Mouse (Mus musculus) heart, embryonic 10.5 days (tissue): ENCODE results near the gene Htt. TPM values are rescaled to one million over a fixed set of nuclear protein-coding genes. Genes with fewer than 3 reads are reported as not detected.

ENCODE experiments used
- DNase-seq: peaks from one replicate; pipeline ENCODE4 v3.0.0-alpha.2; 2017; ENCODE audit warnings: low spot score
- H3K27ac ChIP-seq: fragments of 300-500 bp; sonication (generic); 2 replicates; pipeline ENCODE4 v1.5.1; 2016; ENCODE audit warnings: mild to moderate bottlenecking
- H3K27me3 ChIP-seq: fragments of 300-500 bp; sonication (generic); 2 replicates; pipeline ENCODE4 v1.6.1; 2016; ENCODE audit warnings: mild to moderate bottlenecking; ENCODE audit not compliant: poor library complexity, insufficient read depth, severe bottlenecking
- H3K36me3 ChIP-seq: fragments of 300-500 bp; sonication (generic); 2 replicates; pipeline ENCODE4 v1.6.1; 2016; ENCODE audit warnings: mild to moderate bottlenecking, moderate library complexity
- H3K4me1 ChIP-seq: fragments of 300-500 bp; sonication (generic); 2 replicates; pipeline ENCODE4 v1.6.1; 2016; ENCODE audit warnings: mild to moderate bottlenecking
- H3K4me3 ChIP-seq: fragments of 300-500 bp; sonication (generic); 2 replicates; pipeline ENCODE4 v1.5.1; 2016; ENCODE audit warnings: mild to moderate bottlenecking, moderate library complexity
- H3K9me3 ChIP-seq: fragments of 300-500 bp; sonication (generic); 2 replicates; pipeline ENCODE4 v1.6.1; 2016; ENCODE audit warnings: mild to moderate bottlenecking, moderate library complexity
- WGBS: fragments of 180-500 bp; shearing (Covaris S2); methylation state at CpG from one replicate; pipeline ENCODE4 v1.1.7; 2016; 5-methylcytosine and 5-hydroxymethylcytosine counted together
- microRNA counts: library from miRNA; unstranded; fragments of <30 nt; microRNA quantifications from one replicate; lab custom pipeline; 2017
- microRNA-seq: library from miRNA; unstranded; fragments of <30 nt; microRNA quantifications from one replicate; pipeline ENCODE4, GENCODE M21; 2017
- polyA plus RNA-seq: library from polyadenylated mRNA; unstranded; fragments of >200 nt; fragmentation: Nextera tagmentation; extraction: Ambion mirVana; gene quantifications from 2 replicates; pipeline ENCODE4 v1.2.1, GENCODE M21; 2016

Htt gene
- polyA plus RNA-seq, 1 experiment from 2014 or later: 14.6 TPM

GRCm38 (mm10) chr5:34950486-34951160 is 189.1 kb downstream of the Htt start:
- Histone ChIP-seq H3K36me3 (peaks cover 12% of the 10 kb centered on the region), H3K9me3 (no peaks in the 10 kb centered on the region), H3K4me3 (peak overlapping the region; percentile 90), H3K27me3 (no peaks in the 10 kb centered on the region), H3K27ac (peak overlapping the region; percentile 96), H3K4me1 (peaks cover 54% of the 10 kb centered on the region)
- WGBS: 81% methylated on average over 6 of the region's 6 CpGs
- no peak for DNase-seq

GRCm38 (mm10) chr5:34951161-34951834 is 189.8 kb downstream of the Htt start:
- Histone ChIP-seq H3K36me3 (peaks cover 12% of the 10 kb centered on the region), H3K4me1 (peaks cover 60% of the 10 kb centered on the region), H3K9me3 (no peaks in the 10 kb centered on the region), H3K27me3 (no peaks in the 10 kb centered on the region), H3K4me3 (peak overlapping the region; percentile 90; the same call in 1 of the 2 replicates), H3K27ac (peak overlapping the region; percentile 96; the same call in 1 of the 2 replicates)
- 86% methylated on average over 8 of the region's 8 CpGs for WGBS
- no peak for DNase-seq

DNA sequence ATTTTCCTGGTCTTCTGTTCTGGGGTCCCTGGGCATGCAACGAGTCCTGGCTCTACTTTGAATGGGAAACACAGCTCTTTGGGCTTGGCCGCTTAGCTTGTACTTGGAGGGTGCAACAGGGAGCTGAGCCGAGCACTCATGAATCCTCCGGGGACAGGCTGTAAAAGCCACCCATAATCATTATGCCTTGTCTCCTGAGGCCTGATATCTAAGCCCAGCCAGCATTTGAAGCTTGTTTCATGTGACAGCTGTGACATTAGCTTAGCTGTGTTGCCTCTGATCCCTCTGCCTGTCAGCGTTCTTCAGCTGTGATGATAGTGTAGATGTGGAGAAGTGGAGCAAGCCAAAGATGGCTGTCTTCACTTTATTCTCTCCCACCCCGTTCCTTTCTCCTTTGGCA is 193.0 kb downstream of the Htt start:
- 42% methylated on average over 6 of the region's 6 CpGs for WGBS
- no peaks in the 10 kb centered on the region for H3K27me3 ChIP-seq
- DNase-seq: no peak
- no peaks in the 10 kb centered on the region for H3K9me3 ChIP-seq
- H3K4me1 ChIP-seq: peaks cover 73% of the 10 kb centered on the region
- H3K4me3 ChIP-seq: no peak overlapping the region
- peak overlapping the region; percentile 77 for H3K27ac ChIP-seq
- H3K36me3 ChIP-seq: peaks cover 12% of the 10 kb centered on the region

- H3K36me3 ChIP-seq: peaks cover 12% of the 10 kb centered on the region
- H3K27me3 ChIP-seq: no peaks in the 10 kb centered on the region
- no peak for DNase-seq
- H3K27ac ChIP-seq: peak overlapping the region; percentile 77
- H3K4me3 ChIP-seq: no peak overlapping the region; the same call in 1 of the 2 replicates
- H3K9me3 ChIP-seq: no peaks in the 10 kb centered on the region
- peaks cover 79% of the 10 kb centered on the region for H3K4me1 ChIP-seq
- 23% methylated on average over 5 of the region's 5 CpGs for WGBS
Observed at GRCm38 (mm10) chr5:34955630-34956029, 194.1 kb downstream of the Htt start.

DNA sequence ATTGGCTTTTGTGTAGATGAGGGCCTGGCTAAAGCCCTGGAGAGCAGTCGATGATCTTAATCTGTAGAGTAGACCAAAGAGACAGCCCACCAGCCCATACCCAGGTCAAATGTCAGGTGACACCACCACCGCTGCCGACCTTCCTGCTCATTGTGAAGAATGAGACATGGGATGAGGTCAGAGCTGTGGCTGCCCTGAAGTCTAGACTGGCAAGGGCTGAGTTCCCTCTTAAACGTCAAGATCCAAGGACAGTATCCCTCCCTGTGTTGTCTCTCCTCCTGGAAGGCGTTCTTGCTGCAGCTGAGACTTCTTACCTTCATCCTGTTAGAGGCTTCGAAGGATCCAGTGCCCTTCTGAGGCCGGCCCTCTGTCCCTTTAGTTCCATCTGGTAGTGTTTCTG is 194.6 kb downstream of the Htt start:
- Histone ChIP-seq H3K27me3 (no peaks in the 10 kb centered on the region), H3K9me3 (no peaks in the 10 kb centered on the region), H3K4me1 (peaks cover 79% of the 10 kb centered on the region), H3K27ac (peak overlapping the region; percentile 77), H3K4me3 (no peak overlapping the region), H3K36me3 (peaks cover 12% of the 10 kb centered on the region)
- WGBS: 63% methylated on average over 7 of the region's 7 CpGs
- DNase-seq: no peak

DNA sequence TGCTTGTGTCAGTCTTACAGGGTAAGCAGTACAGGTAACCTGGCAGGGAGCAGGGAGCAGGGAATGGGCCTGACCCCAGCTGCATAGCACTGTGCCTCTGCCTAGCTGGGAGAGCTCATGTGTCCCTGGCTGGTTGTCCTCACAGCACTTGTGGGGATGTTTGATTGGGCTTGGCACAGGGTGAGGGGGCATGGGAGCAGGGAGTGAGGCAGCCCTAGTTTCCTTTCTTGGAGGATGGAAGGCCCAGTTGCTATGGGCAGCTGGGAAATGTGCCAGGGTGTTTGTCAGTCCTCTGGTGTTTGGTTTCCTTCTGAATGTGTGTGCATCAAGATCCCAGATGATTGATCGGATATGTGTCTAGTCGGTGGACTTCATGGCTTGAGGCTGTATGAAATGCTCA is 195.5 kb downstream of the Htt start:
- peak overlapping the region; percentile 77; the same call in 1 of the 2 replicates for H3K27ac ChIP-seq
- 84% methylated on average over 2 of the region's 2 CpGs for WGBS

DNA sequence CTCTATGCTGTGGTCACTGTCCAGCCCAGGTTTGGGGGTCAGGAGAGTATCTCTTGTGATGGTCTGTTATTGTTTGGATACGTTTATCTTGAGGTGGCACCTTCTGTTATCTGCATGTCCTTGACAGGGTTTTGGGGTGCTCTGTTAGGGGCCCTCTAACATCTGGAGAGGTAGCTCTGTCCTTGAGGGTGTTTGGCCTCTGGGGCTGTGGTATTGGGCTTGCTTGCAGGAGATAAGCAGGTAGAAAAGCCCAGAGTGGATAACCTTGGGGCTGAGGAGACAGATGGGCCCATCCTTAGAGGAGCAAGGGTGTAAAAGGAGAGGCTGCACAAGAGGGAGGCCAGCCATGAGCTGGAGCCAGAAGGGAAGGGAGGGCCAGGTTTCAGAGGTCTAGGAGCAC is 198.5 kb downstream of the Htt start:
- H3K9me3 ChIP-seq: no peaks in the 10 kb centered on the region
- no peaks in the 10 kb centered on the region for H3K27me3 ChIP-seq
- peak; percentile 91 for DNase-seq
- H3K4me1 ChIP-seq: peaks cover 70% of the 10 kb centered on the region
- peaks cover 7% of the 10 kb centered on the region for H3K36me3 ChIP-seq
- H3K27ac ChIP-seq: peak overlapping the region; percentile 50; the same call in 1 of the 2 replicates
- WGBS: 55% methylated on average over 1 of the region's 1 CpGs
- no peak overlapping the region for H3K4me3 ChIP-seq

More for the DNA sequence above, 195.5 kb downstream of the Htt start:
- DNase-seq: no peak
- H3K27me3 ChIP-seq: no peaks in the 10 kb centered on the region
- H3K4me1 ChIP-seq: peaks cover 83% of the 10 kb centered on the region
- no peak overlapping the region for H3K4me3 ChIP-seq
- peaks cover 9% of the 10 kb centered on the region for H3K36me3 ChIP-seq
- H3K9me3 ChIP-seq: no peaks in the 10 kb centered on the region

MicroRNAs within 50 kb of the gene (microRNA counts, 519-probe panel; counts per million panel counts)
- not detected for microRNA mmu-miR-467g (lab: Ali Mortazavi, UCI)

Small RNAs within 50 kb of the gene (microRNA-seq; reads per million reads assigned to microRNA genes)
- not detected for gene Mir467g

Other genes starting within 250 kb of the Htt start
- gene Tnip2, start 247.7 kb upstream of the Htt start, polyA plus RNA-seq: 9.9 and 14.6 TPM in 2 replicates
- gene Sh3bp2, start 235.9 kb upstream of the Htt start, polyA plus RNA-seq: 3.6 and 6.0 TPM in 2 replicates
- gene Add1, start 188.1 kb upstream of the Htt start, polyA plus RNA-seq: 177 and 187 TPM in 2 replicates
- gene Mfsd10, start 124.5 kb upstream of the Htt start, polyA plus RNA-seq: 84.7 and 105 TPM in 2 replicates
- 21.0 and 30.8 TPM in 2 replicates for gene Nop14, start 101.6 kb upstream of the Htt start, polyA plus RNA-seq
- gene Grk4, start 101.4 kb upstream of the Htt start, polyA plus RNA-seq: 0.92 and 2.0 TPM in 2 replicates
- gene Msantd1, start 146.3 kb downstream of the Htt start, polyA plus RNA-seq: 0.37 and 1.3 TPM in 2 replicates
- 32.8 and 35.3 TPM in 2 replicates for gene Rgs12, start 187.7 kb downstream of the Htt start, polyA plus RNA-seq